Mouse (Mus musculus): ENCODE measurements around the gene Fcgr3. TPM values are rescaled to one million over a fixed set of nuclear protein-coding genes. Genes with fewer than 3 reads are reported as not detected.
"Not testable (repeated sequence)": the region's sequence is repeated elsewhere in the genome, so short reads cannot be mapped to it uniquely, and the experiment has no call there.

The Fcgr3 gene
- polyA plus RNA-seq (2015; fragmentation: Nextera tagmentation; extraction: Ambion mirVana) = 12.7 and 19.3 TPM in 2 replicates

DNA sequence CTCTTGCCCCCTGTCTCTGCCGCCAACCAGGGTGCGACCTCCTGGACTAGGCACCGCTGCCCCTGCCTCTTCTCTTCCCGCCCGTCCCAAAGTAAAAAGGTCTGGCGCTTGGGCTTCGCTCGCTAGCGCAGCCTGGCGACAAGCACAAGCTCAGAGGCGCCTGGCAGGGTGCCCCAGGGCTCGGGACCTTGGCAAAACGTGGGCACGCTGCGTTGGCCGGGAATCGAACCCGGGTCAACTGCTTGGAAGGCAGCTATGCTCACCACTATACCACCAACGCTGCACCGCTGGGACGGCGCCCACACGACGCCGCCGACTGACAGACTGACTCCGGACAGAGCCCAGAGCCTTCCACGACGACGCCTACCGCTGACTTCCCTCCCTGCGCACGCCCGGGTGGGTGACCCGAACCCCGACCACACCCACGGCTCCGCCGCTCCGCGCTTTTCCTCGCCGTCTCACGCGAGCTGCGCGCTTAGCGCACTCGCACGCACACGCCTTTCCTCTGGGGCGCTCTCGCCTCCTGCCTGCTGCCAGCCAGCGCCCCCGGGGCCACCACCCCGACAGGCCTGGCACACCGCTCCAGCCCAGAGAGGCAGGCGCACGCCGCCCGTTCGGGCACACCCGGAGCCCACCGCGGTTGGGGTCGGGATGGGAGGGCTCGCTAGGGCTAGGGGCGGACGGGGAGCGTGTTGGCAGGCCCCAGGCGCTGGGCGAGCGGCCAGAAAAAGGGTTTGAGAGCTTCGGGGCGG lies at the start of gene Fcgr3:
Gene Fcgr3, minus strand, starts transcription at position 445 of the 752 bp plus-strand sequence.
- Histone ChIP-seq H3K4me2 (ENCODE audit: low read depth, low read length) (peak within 1 kb of the TSS; percentile 51), H3K9ac (ENCODE audit: low read length) (peak within 1 kb of the TSS; percentile 7; the same call in 1 of the 2 replicates), H3K4me3 (ENCODE audit: low read length) (peak within 1 kb of the TSS; percentile 43), H3K27me3 (ENCODE audit: control insufficient read depth, insufficient read depth, low read depth, low read length) (peaks cover 22% of the 10 kb centered on the region), H3K4me1 (replicated peaks; ENCODE audit: control insufficient read depth, insufficient read depth, low read length) (peaks cover 12% of the 10 kb centered on the region)
- not testable (repeated sequence) for H3K9me3 ChIP-seq (ENCODE audit: control insufficient read depth, low read length); H3K36me3 ChIP-seq (ENCODE audit: control insufficient read depth, insufficient read depth, low read length); H3K27ac ChIP-seq (ENCODE audit: low read length)
- 2% methylated on average over 41 of the region's 75 CpGs for WGBS
- peak; percentile 69 for ATAC-seq (ENCODE audit: low read depth)

DNA sequence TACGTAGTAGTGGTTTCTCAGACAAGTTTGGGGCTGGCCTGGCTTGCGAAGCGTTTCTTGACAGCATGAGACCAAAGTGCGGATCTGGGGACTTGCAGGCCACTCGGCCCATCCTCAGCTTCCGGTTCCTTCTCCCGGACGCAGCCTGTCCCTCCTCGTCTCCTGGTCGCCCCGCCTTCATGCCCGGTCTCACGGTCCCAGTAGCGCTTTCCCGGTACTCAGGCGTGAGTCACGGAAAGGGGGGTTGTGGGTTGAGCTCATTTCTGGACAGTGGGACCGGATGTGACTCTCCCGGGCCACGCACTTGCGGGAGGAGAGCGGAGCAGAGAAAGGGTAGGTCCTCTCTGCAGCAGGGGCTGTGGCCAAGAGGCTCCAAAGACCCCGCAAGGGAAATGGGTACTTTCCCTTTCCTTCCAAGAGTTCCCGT lies 49.2 kb upstream of the Fcgr3 start, which contains the start of gene Cfap126:
Gene Cfap126, plus strand, starts transcription at position 46 of the 427 bp plus-strand sequence.
- Histone ChIP-seq H3K9ac (ENCODE audit: low read length) (peak within 1 kb of the TSS; percentile 75), H3K4me2 (ENCODE audit: low read depth, low read length) (peak within 1 kb of the TSS; percentile 69), H3K9me3 (ENCODE audit: control insufficient read depth, low read length) (no peaks in the 10 kb centered on the region), H3K27ac (ENCODE audit: low read length) (peak within 1 kb of the TSS; percentile 89), H3K36me3 (ENCODE audit: control insufficient read depth, insufficient read depth, low read length) (no peaks in the 10 kb centered on the region), H3K4me3 (ENCODE audit: low read length) (peak within 1 kb of the TSS; percentile 55), H3K4me1 (replicated peaks; ENCODE audit: control insufficient read depth, insufficient read depth, low read length) (peaks cover 10% of the 10 kb centered on the region), H3K27me3 (ENCODE audit: control insufficient read depth, insufficient read depth, low read depth, low read length) (no peaks in the 10 kb centered on the region)
- under 1% methylated on average over 23 of the region's 24 CpGs for WGBS
- peak; percentile 46 for ATAC-seq (ENCODE audit: low read depth)

DNA sequence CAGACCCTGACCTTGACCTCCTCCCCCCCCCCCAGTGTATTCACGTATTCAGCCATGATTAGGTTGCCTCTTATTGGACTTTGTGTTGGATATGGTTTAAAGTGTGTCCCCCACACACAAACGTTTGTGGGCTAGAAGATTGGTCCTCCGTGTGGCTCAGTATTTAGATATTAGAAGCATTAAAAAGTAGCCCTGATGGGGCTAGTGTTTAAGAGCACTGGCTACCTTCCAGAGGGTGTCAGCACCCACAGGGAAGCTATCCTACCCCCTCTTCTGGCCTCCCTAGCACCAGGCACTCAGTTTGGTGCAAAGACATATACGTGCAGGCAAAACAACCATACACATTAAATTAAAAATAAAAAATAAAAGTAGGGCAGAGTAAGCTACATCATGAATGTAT lies 48.3 kb upstream of the Fcgr3 start:
- Histone ChIP-seq H3K4me2 (ENCODE audit: low read depth, low read length) (no peak overlapping the region; the same call in 1 of the 2 replicates), H3K27me3 (ENCODE audit: control insufficient read depth, insufficient read depth, low read depth, low read length) (no peaks in the 10 kb centered on the region), H3K4me3 (ENCODE audit: low read length) (no peak overlapping the region), H3K9me3 (ENCODE audit: control insufficient read depth, low read length) (no peaks in the 10 kb centered on the region), H3K36me3 (ENCODE audit: control insufficient read depth, insufficient read depth, low read length) (no peaks in the 10 kb centered on the region), H3K4me1 (replicated peaks; ENCODE audit: control insufficient read depth, insufficient read depth, low read length) (peaks cover 10% of the 10 kb centered on the region), H3K27ac (ENCODE audit: low read length) (no peak overlapping the region), H3K9ac (ENCODE audit: low read length) (no peak overlapping the region)
- 71% methylated on average over 4 of the region's 4 CpGs for WGBS
- ATAC-seq (ENCODE audit: low read depth) = no peak

DNA sequence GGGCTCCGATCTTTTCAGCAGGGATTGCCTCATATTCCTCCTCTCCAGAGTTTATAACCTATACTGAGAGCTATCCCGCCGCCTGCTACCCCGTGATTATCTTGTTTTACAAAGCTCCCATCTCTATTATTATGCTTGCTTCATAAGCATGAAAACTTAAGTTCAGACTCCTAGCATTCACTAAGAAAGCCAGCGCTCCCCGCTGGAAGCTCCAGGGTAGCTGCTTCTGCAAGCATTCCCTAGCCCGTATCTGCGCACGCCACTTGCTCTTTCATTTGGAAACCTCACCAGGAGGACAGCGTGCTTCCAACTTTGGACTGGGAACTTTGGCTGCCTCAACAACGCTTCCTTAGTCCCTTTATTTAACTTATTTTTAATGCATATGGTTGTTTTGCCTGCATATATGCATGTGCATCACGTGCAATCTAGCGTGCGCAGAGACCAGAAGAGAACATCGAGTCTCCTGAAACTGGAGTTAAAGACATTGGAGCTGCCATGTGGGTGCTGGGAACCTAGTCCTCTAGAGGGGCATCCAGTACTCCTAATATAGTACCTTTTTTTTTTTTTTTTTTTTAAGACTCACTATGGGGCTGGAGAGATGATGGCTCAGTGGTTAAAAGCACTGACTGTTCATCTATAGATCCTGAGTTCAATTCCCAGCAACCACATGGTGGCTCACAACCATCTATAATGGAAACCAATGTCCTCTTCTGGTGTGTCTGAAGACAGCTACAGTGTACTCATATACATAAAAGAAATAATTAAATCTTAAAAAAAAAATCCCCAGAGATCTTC lies 47.2 kb upstream of the Fcgr3 start:
- Histone ChIP-seq H3K27me3 (ENCODE audit: control insufficient read depth, insufficient read depth, low read depth, low read length) (no peaks in the 10 kb centered on the region), H3K4me2 (ENCODE audit: low read depth, low read length) (peak overlapping the region; percentile 58), H3K27ac (ENCODE audit: low read length) (peak overlapping the region; percentile 70), H3K4me1 (replicated peaks; ENCODE audit: control insufficient read depth, insufficient read depth, low read length) (peaks cover 10% of the 10 kb centered on the region), H3K4me3 (ENCODE audit: low read length) (peak overlapping the region; percentile 58), H3K36me3 (ENCODE audit: control insufficient read depth, insufficient read depth, low read length) (no peaks in the 10 kb centered on the region), H3K9me3 (ENCODE audit: control insufficient read depth, low read length) (no peaks in the 10 kb centered on the region), H3K9ac (ENCODE audit: low read length) (peak overlapping the region; percentile 53)
- WGBS = 4% methylated on average over 15 of the region's 15 CpGs
- peak; percentile 8; the same call in 1 of the 2 replicates for ATAC-seq (ENCODE audit: low read depth)

DNA sequence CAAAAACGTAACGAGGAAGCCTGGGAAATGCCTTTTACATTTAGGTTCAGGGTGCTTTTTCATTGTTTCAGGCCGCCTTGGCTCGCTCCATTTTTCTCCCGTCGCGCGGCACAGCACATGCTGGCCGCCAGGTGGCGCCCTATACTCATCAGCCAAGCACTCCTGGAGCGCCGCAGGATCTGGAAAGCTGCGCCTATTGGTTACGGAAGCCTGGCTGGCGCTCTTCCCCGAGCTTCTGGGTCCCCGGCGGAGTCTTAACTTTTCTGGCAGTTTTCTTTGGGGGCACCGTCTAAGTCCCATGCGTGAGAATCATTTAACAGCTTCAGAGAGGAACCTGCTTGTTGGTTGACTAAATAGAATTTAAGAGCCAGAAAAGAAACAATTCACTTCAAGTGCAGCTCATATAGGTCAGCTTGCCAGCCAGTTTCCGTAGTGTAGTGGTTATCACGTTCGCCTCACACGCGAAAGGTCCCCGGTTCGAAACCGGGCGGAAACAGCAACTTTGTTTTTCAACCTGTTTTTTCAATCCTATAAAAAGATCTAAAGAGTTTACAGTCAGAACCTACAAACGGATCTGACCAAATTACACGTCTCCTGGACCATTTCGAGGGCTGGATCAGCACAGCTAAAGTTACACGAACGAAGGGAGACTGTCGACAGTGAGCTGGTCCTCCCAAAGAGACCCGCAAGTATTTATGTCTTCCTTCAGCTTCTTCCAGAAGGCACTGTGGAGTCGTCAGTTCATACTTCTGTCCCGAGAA lies 46.5 kb upstream of the Fcgr3 start:
- peak; percentile 92 for ATAC-seq (ENCODE audit: low read depth)
- Histone ChIP-seq H3K27me3 (ENCODE audit: control insufficient read depth, insufficient read depth, low read depth, low read length) (no peaks in the 10 kb centered on the region), H3K9me3 (ENCODE audit: control insufficient read depth, low read length) (no peaks in the 10 kb centered on the region), H3K4me3 (ENCODE audit: low read length) (peak overlapping the region; percentile 58), H3K9ac (ENCODE audit: low read length) (peak overlapping the region; percentile 67), H3K36me3 (ENCODE audit: control insufficient read depth, insufficient read depth, low read length) (no peaks in the 10 kb centered on the region), H3K27ac (ENCODE audit: low read length) (peak overlapping the region; percentile 70), H3K4me1 (replicated peaks; ENCODE audit: control insufficient read depth, insufficient read depth, low read length) (peaks cover 10% of the 10 kb centered on the region), H3K4me2 (ENCODE audit: low read depth, low read length) (peak overlapping the region; percentile 58)
- under 1% methylated on average over 38 of the region's 38 CpGs for WGBS

DNA sequence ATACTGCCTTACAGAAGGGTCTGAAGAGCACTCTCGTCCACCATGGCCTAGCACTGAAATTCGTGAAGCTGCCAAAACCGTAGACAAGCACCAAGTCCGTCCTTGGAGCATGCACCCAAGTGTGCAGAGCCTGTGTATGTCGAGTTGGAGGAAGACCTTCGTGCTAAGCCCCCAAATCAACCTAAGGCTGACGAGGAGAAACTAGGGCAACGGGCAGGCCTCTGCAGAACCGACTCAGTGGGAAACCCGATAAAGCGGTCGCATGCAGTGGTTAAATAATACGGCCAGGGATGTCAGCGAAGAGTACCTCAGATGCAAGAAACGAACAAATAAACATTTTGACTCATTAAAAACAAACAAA lies 45.9 kb upstream of the Fcgr3 start:
- Histone ChIP-seq H3K9me3 (ENCODE audit: control insufficient read depth, low read length) (no peaks in the 10 kb centered on the region), H3K4me3 (ENCODE audit: low read length) (peak overlapping the region; percentile 58), H3K9ac (ENCODE audit: low read length) (peak overlapping the region; percentile 67), H3K4me1 (replicated peaks; ENCODE audit: control insufficient read depth, insufficient read depth, low read length) (peaks cover 10% of the 10 kb centered on the region), H3K4me2 (ENCODE audit: low read depth, low read length) (peak overlapping the region; percentile 58), H3K27me3 (ENCODE audit: control insufficient read depth, insufficient read depth, low read depth, low read length) (no peaks in the 10 kb centered on the region), H3K36me3 (ENCODE audit: control insufficient read depth, insufficient read depth, low read length) (no peaks in the 10 kb centered on the region), H3K27ac (ENCODE audit: low read length) (peak overlapping the region; percentile 36; the same call in 1 of the 2 replicates)
- peak; percentile 29 for ATAC-seq (ENCODE audit: low read depth)
- WGBS = 9% methylated on average over 15 of the region's 15 CpGs

DNA sequence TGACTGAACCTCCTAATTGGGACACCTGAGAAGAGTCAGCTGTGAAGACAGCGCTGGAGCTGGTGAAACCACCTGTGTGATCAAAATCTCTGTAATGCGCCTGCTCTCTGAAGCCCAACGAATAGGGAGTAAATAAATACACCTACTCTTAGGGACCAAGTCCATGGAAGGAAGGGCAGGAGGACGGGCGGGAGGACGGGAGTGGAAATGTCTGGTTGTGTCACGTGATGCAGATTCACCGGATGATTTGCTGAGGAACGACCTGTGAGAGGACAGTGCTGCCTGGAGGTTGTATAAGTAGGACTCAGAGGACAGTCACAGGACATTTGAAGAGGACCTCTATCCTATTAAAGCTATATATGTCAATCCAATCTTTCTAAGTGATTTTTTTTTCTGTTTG lies 44.9 kb upstream of the Fcgr3 start:
- WGBS = 40% methylated on average over 9 of the region's 9 CpGs
- Histone ChIP-seq H3K4me3 (ENCODE audit: low read length) (no peak overlapping the region), H3K4me1 (replicated peaks; ENCODE audit: control insufficient read depth, insufficient read depth, low read length) (peaks cover 10% of the 10 kb centered on the region), H3K36me3 (ENCODE audit: control insufficient read depth, insufficient read depth, low read length) (no peaks in the 10 kb centered on the region), H3K4me2 (ENCODE audit: low read depth, low read length) (no peak overlapping the region), H3K27ac (ENCODE audit: low read length) (no peak overlapping the region), H3K9me3 (ENCODE audit: control insufficient read depth, low read length) (no peaks in the 10 kb centered on the region), H3K9ac (ENCODE audit: low read length) (no peak overlapping the region), H3K27me3 (ENCODE audit: control insufficient read depth, insufficient read depth, low read depth, low read length) (no peaks in the 10 kb centered on the region)
- ATAC-seq (ENCODE audit: low read depth) = no peak

DNA sequence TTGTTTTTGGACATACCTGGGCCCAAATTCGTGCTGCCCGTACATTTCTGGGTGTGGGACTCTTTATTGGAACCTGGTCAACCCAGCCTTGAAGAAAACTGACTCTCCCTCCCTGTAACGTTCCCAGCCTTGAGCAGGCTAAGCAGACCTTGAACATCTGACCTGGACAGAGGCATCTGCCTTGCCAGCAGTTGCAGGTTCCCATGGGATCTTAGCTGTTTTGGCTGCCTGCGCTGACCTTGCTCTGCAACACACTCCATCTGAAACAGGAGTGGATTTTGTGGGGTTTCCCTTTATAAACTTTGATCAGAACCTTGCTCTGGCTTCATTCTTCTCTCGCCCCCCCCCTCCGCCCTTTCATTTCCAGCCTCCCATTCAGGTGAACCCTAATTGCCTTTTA lies 40.5 kb upstream of the Fcgr3 start:
- ATAC-seq (ENCODE audit: low read depth) = no peak

More for the DNA sequence above, 40.5 kb upstream of the Fcgr3 start:
- no peaks in the 10 kb centered on the region for H3K27me3 ChIP-seq (ENCODE audit: control insufficient read depth, insufficient read depth, low read depth, low read length)
- no peaks in the 10 kb centered on the region for H3K9me3 ChIP-seq (ENCODE audit: control insufficient read depth, low read length)
- H3K4me2 ChIP-seq (ENCODE audit: low read depth, low read length) = no peak overlapping the region
- H3K27ac ChIP-seq (ENCODE audit: low read length) = no peak overlapping the region
- peaks cover 4% of the 10 kb centered on the region for H3K4me1 ChIP-seq (replicated peaks; ENCODE audit: control insufficient read depth, insufficient read depth, low read length)
- 76% methylated on average over 6 of the region's 6 CpGs for WGBS
- H3K9ac ChIP-seq (ENCODE audit: low read length) = no peak overlapping the region
- H3K36me3 ChIP-seq (ENCODE audit: control insufficient read depth, insufficient read depth, low read length) = no peaks in the 10 kb centered on the region
- H3K4me3 ChIP-seq (ENCODE audit: low read length) = no peak overlapping the region

Measured in lung, embryonic 16.5 days (tissue).